Mouse (Mus musculus) G1E (cell line): ENCODE measurements around the gene Alpk1.
"Not testable (repeated sequence)": the region's sequence is repeated elsewhere in the genome, so short reads cannot be mapped to it uniquely, and the experiment has no call there.

Experiments used
- CTCF ChIP-seq: IDR thresholded peaks from 2 replicates; pipeline ENCODE4 v1.5.1; 2012; ENCODE audit warnings: low read depth, low read length, inconsistent platforms, mixed read lengths
- TAL1 ChIP-seq: conservative IDR thresholded peaks from 2 replicates; pipeline ENCODE4 v1.6.1; 2012; ENCODE audit warnings: low read depth, low read length, inconsistent platforms, mixed read lengths

DNA sequence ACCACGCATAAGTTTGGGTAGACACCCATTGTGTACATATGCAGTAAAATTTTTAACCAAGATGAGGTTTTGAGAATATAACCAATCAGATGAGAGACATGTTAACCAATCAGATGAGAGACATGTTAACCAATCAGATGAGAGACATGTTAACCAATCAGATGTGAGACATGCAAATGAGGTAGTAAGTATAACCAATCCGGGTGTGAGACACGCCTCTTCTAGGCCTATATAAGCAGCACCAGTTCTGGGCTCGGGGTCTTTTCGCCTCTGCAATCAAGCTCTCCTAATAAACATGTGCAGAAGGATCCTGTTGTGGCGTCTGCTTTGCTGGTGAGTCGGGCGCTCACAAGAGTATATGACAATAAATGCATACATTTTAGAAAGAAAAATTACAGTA, 3.4 kb upstream of the Alpk1 start:
- TF ChIP-seq CTCF, TAL1: not testable (repeated sequence)
